Mouse (Mus musculus) ovary, adult 18-20 months (tissue): ENCODE measurements at regions not wholly inside any gene's neighbourhood (a gene's known extent, or its start where the extent isn't known, plus 50 kb on each side); places are given as distances from the start of the nearest gene placed in this dataset.

ENCODE experiments used
- DNase-seq: peaks from one replicate; pipeline ENCODE4 v3.0.0; 2022; ENCODE audit warnings: low spot score, mixed read lengths

DNA sequence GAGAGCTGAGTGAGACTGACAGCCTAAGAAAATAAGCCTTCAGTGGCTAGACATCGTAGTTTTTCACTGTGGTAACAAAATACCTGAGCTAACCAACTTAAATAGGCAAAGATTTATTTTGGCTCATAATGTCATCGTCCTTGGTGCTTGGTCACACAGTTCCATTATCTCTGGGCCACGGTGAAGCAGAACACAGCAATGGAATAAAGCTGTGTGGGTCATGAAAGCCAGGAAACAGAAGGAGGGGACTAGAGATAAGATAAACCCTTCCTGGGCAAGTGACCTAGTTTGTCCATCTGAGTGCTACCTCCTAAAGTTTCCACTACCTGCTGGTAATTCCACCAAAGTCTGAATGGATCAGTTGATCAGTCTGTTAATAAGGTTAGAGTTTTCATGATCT is 134.8 kb upstream of the Gm5129 start:
- DNase-seq: no peak

DNA sequence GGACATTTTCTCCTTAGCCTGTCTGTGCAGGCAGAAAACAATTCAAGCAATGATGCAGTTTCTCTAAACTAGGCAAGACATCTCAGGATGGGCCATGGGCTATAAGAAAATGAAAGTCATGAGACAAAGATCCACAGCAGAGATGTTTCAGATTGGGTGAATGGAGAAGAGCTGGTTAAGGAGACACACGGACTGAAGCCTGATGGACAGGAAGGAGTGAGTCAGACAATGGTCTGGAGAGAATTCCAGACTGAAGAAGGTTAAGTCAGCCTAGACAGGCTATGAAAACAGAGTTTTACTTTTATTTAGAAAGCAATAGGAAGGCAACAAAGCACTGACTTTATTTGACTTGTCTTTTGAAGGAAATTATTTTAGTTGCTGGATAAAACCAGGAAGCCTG is 137.5 kb upstream of the Il6 start:
- no peak for DNase-seq

DNA sequence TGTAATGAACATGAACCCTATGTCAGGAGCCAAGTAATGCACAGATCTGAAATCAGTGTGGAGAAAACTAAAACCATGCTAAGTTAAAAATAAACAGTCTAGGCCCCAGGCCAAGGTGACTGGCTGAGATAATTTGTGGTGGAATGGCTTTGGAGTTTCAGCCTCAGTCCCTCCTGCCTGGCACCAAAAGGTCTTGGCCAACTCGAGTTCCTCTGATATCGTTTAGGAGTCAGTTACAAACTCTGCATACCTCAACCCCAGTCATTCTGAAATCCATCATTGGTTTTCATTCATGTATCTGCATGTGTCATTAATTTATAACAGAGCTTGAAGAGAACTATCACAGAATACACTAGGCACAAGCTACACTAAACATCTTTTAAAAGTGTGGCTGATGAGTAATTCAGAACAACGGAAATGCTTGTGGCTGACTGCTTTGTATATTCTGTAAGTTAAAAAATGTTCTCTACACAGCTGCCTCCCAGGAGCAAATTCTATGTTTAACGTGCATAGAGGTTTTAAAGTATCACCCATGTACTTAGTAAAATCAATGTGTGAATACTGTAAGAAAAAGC is 125.6 kb upstream of the Il6 start:
- peak; percentile 9 for DNase-seq

DNA sequence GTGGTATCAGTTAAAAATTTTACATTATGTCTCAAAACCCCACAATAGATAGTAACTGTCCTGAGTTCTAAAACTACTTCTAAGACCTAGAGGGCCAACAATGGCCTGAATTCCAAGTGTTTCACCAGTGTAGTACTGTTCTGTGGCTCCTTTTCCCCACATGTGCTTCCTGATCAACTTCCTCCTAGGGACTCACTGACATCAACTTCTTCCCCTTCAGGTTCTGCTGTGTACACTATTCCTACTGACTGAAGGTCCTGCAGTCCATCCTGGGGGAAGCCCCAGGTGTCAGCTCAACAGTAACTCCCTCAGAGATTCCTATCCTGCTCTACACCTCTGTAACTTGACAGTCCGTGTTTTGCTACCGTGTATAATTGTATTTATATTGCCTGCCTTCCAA is 120.6 kb upstream of the Il6 start:
- DNase-seq: no peak

DNA sequence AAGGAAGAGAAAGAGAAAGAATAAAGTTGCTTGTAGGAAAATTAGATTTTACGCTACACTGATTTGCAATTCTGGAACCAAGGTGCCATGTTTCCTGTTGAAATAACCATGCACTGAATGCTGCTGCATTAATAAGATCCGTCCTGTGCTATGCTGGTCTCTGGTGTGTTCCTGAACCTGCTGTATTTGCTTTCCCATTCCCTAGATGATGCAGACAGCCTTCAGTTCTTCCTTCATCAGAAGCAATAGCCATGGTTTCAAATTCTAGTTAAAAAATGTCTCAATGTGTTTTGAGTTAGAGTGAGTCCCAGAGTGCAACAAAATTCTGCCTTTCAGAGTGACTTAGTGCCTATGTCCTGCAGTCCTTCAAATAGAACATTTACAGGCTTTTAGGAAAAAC is 120.1 kb upstream of the Il6 start:
- DNase-seq: no peak

DNA sequence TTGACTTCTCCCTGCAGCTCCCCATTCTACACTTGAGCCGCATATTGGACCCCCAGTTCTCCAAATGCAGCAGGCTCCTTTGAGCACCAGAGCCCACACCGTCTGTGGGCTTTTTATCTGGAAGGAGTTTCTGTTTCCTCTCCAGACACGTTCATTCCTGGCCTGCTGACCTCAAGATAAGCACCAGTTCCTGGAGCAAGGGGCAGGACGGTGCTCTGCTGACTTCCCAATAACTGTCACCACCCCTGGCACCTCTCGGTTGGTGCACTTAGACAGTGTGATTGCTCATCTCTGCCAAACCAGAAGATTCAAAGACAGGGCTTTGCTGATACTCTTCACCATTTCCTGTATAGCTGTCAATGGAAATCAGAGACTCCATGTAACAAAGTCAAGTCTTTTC is 119.1 kb upstream of the Il6 start:
- no peak for DNase-seq

DNA sequence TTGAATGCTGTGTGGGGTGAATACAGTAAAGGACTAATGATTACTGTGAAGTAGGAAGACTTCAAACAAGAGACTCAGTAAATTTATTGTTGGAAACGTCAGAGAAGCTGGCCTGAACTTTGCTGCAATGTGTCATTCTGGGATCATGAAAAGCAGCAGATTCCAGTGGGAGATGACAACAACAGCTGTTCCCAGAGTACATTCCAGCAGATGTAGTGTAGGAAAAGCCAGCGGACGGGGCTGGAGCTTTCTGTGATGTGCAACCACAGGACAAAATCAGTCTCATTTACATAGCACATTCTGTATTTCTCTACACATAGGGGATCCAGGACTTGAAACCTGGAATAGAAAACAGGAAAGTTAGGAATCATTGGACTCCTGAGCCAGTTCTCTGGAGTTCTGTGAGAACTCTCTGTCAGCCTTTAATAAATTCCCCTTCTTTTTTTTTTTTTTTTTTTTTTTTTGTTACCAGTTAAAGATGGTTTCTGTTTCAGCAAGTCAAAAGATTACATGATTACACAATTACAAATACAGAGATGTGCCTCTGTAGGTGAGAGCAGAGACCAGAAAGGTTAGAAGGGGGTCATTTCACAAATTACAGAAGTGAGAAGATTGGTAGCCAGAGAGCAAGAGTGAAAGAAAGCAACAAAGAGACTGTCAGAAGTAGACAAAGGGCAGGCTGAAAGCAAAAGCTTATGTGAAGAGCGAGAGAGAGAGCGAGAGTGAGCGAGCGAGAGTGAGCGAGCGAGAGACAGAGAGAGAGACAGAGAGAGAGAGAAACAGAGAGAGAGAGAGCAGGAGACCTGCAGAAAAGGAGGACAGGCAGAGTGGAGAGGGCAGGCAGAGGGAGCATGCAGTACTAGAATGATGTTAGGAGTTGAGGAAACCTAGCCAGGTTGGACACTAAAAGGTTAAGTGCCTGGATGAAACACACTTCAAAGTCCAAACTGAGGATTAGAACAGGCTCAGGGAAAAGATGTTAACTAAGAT is 118.0 kb upstream of the Il6 start:
- no peak for DNase-seq

DNA sequence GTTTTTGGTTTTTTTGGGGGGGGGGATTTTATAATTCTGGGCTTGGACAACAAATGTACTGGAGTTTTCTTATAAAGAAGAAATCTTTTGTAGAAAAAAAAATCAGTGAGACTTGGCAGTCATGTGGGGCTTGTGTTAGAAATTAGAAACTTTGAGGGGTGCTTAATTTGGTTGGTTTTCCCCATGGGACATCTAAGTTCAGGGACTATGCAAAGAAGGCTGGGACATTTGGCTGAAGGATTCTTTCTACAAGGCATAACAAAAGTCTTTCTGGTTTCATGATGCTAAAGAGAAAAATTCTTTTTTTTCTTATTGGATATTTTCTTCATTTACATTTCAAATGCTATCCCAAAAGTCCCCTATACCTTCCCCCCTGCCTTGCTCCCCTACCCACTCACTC is 115.3 kb upstream of the Il6 start:
- DNase-seq: no peak

DNA sequence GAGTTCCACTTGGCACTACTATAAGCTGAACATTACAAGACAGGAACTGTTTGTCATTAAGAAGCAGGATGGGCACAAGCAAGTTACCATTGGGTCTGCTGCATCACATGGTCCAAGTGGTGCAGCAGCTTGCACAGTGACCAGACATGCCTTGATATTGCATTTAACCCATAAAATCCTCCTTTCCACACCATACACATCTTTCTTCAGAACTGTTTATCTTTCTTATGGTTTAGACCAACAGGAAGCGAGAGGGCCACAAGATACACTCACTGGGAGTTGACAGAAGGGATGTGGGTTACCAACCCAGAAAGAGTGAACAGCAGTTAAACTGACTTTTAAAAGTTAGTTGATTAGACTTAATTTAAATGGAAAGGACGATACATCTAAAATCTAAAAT is 111.2 kb upstream of the Il6 start:
- DNase-seq: no peak

DNA sequence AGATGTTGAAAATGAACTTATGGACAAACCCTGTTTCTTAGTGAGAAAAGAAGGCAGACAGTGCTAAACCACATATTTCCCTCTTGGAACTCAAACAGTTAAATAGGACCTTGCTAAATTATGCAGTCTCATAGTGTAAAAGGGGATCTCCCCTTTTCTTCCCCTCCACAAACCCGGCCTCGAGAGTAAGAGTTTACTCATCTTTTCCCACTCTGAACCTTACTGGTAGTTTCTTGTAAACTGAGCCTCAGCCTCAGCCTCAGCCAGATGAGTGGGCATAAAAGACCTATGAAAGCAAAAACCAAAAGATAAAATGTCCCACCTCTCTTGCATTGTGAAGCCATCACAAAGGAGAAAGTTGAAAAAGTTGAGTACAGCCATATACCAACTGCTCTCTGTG is 92.6 kb upstream of the Il6 start:
- no peak for DNase-seq

DNA sequence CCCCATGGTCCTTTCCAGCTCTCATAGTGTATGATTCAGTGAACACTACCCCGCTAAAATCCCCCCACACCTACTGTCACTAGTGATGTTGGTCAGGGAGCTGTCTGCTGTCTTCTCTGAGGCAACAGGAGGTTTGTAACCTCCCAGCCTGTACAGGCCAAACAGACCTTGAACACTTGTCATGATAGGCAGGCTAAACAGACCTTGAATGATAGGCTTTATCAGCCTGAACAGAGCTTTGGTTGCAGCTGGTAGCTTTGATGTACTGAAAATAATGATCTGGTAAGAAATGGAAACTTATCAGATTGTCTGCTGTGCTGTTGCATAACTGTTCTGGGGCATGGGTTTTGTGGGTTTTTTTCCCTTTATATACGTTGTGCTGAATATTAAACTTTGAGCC is 87.4 kb upstream of the Il6 start:
- DNase-seq: peak; percentile 55

DNA sequence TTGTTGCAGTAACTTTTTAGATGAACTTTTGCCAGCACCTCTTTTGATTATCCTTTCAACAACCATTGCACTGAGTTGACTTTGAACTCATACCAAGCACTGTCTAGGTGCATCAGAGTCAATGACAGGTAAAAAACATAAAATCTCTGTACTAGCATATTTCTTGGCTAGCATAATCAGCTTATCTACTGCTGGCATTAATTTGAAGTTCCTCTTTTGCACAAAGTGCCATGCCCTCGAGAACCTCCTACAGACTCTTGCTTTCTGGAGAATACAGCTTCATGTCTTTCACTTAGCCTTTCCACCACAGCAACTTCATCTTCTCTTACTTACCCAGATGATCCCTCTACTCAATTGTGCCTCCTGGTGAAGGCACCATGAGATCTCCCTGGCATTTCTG is 85.3 kb upstream of the Il6 start:
- no peak for DNase-seq

DNA sequence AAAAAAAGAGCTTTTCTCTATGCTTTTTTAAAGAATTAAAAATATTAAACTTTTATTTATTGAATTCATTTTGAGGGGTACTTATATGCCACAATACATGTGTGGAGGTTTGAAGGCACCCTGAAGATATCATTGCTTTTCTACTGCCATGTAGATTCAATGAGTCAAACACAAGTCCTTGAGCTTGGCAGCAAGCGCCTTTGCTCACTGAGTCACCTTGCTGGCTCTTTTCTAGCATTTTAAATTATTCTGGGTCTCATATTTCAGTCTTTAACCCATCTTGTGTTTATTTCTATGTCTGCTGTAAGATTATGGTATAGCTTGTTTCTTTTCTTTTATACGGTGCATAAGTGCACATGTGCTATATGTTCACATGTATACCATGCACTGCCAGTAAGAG is 83.5 kb upstream of the Il6 start:
- DNase-seq: no peak

DNA sequence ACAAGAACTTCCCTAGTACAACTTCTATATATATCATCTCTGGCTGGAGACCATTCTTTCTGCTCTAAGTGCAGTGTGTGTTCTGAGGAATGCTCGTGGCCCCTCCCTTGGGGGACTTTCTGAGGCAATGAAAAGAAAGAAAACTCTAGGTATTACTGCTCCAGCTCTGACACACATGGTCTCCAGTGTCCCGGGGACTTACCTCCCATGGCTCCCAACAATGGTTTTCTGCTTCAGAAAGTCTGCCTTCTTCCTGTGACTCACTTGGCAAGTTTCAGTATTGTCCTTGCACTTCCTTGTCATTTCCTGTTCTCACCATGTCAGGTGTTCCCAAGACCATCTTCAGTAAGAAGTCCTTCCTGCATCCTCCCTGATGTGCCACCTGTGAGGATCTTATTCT is 65.7 kb upstream of the Il6 start:
- DNase-seq: no peak

DNA sequence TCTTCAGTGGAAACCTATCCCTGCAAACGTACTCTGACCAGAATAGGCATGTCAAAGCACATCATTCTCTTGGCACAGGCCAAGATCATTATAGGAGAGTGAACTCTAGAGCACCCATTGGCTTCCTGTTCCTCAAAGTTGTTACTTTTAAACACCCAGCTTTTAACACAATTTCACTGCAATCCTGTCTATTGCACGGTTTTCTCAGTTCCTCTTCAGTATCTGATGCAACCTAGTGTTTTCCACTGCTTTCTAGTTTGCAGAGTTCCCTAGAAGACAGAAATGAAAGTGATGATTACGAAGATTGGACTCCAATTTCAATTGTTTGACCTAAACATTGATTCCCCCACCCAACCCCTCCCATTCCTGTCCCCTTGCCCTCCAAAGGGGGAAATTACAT is 64.8 kb upstream of the Il6 start:
- no peak for DNase-seq

DNA sequence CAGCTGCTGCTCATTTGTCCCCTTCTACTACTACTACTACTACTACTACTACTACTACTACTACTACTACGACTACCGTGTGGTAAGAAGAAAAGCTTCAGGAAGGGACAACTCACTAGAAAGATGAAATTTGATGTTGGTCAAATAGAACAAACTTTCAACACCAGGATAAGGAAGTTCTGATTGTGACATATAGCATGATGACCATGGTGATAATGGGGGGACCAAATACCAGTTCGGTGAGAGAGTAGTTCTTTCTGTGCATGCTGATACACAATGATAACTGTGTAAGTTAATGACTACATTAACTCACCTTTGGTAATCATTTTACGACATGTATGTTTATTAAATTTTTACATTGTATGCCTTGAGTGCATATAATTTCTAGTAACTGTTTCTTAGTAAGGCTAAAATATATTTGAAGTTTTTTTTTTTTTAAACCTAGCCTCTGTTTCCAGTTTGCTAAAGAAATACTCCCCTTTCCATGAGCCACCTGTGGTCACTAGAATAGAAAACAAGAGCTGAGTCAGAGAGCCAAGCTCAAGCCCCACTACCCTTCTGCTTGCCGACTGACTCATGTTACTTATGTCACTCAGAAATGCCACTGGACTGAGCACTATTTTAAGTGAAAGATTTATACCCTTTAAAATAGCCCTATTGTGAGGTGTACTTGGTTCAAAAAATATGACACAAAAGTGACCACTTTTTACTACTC is 62.3 kb upstream of the Il6 start:
- no peak for DNase-seq

DNA sequence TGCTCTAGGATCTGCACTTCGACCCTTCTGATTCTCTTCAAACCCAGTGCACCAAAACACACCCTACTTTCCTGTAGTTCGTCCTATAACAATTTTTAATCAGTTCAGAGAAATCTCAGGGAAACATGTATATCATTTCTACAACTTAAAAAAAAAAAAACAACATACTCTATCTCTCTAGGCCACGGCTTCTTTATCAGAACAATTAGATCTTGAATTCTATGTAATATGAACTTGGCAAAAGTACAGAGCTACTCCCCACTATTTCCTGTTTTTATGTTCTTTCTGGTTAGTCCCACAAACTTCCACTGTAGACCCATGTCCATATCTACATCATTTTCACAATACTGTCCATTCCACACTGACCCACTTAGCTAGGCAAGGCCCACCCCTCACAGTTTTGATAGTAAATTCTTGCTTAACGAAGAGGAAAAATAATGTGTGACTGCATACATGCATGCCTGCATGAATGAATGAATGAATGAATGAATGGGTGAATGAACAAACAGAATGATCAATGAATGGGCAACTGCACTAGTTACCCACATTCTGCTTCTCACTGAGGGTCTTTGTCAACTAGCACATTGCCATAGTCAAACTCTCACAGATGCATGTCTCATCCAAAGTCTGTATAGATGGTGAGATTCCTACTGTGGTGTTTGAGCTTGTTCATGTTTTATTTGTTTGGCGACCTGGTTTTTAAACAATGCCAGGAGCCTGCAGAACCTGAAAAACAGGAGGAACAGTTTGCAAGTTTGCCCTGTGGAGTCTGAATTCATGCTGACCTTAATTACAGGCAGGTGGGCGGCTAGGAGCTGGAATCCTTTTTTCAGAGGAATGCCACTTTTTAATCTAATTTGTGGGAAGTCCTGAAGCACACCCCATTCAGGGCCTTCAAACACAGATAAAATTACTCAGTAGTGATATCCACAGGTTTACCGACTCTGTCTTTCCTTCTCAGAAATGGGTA is 61.2 kb upstream of the Il6 start:
- DNase-seq: no peak
